Mouse (Mus musculus): ENCODE data around the gene Cx3cr1. TPM values are rescaled to one million over a fixed set of nuclear protein-coding genes. Genes with fewer than 3 reads are reported as not detected.
A peak's percentile ranks its signal among the peaks of the same experiment; 100 is the strongest.

Cx3cr1 gene
- total RNA-seq, 2 experiments from 2014 or later: 33.5 to 33.7 TPM

- intact Hi-C loops (cut with DNase I): no loop called here
- peak in 1 of 2 experiments; percentile 33 for DNase-seq (ENCODE audit: low spot score in 2 of 2)
Observed at GRCm38 (mm10) chr9:119925120-119925657, 144.5 kb downstream of the Cx3cr1 start.

- DNase-seq (ENCODE audit: low spot score in 2 of 2): no peak
- intact Hi-C loops (cut with DNase I): no loop called here
Observed at GRCm38 (mm10) chr9:119923462-119923861, 146.2 kb downstream of the Cx3cr1 start.

- no peak for DNase-seq (ENCODE audit: low spot score in 2 of 2)
Observed at GRCm38 (mm10) chr9:119919858-119920257, 149.8 kb downstream of the Cx3cr1 start.

GRCm38 (mm10) chr9:119913087-119913838 is 156.4 kb downstream of the Cx3cr1 start:
- intact Hi-C loops (cut with DNase I): no loop called here

More at GRCm38 (mm10) chr9:119919858-119920257, 149.8 kb downstream of the Cx3cr1 start:
- intact Hi-C loops (cut with DNase I): no loop called here

GRCm38 (mm10) chr9:119909931-119910330 is 159.7 kb downstream of the Cx3cr1 start:
- DNase-seq (ENCODE audit: low spot score in 2 of 2): peak in 1 of 2 experiments; percentile 56
- intact Hi-C loops (cut with DNase I): no loop called here

More at GRCm38 (mm10) chr9:119913087-119913838, 156.4 kb downstream of the Cx3cr1 start:
- no peak for DNase-seq (ENCODE audit: low spot score in 2 of 2)

- intact Hi-C loops (cut with DNase I): no loop called here
- no peak for DNase-seq (ENCODE audit: low spot score in 2 of 2)
Observed at GRCm38 (mm10) chr9:119908708-119909107, 161.0 kb downstream of the Cx3cr1 start.

GRCm38 (mm10) chr9:119902410-119903151 is 167.1 kb downstream of the Cx3cr1 start:
- intact Hi-C loops (cut with DNase I): no loop called here

GRCm38 (mm10) chr9:119899446-119899845 is 170.2 kb downstream of the Cx3cr1 start:
- DNase-seq (ENCODE audit: low spot score in 2 of 2): no peak
- intact Hi-C loops (cut with DNase I): no loop called here

More at GRCm38 (mm10) chr9:119902410-119903151, 167.1 kb downstream of the Cx3cr1 start:
- DNase-seq (ENCODE audit: low spot score in 2 of 2): peak in 1 of 2 experiments; percentile 71

- peak; percentile 41 to 43 for DNase-seq (ENCODE audit: low spot score in 2 of 2)
- intact Hi-C loops (cut with DNase I): no loop called here
Observed at GRCm38 (mm10) chr9:119895040-119895721, 174.5 kb downstream of the Cx3cr1 start.

GRCm38 (mm10) chr9:119894339-119895009 is 175.2 kb downstream of the Cx3cr1 start, which contains the start of gene Wdr48:
Gene Wdr48, plus strand, starts transcription at chr9:119894878.
- intact Hi-C loops (cut with DNase I): no loop called here
- DNase-seq (ENCODE audit: low spot score in 2 of 2): peak; percentile 98

GRCm38 (mm10) chr9:119893881-119894280 is 175.8 kb downstream of the Cx3cr1 start:
- DNase-seq (ENCODE audit: low spot score in 2 of 2): no peak
- intact Hi-C loops (cut with DNase I): no loop called here

- DNase-seq (ENCODE audit: low spot score in 2 of 2): peak; percentile 51 to 53
- intact Hi-C loops (cut with DNase I): no loop called here
Observed at GRCm38 (mm10) chr9:119890692-119891091, 179.0 kb downstream of the Cx3cr1 start.

GRCm38 (mm10) chr9:119889446-119889845 is 180.2 kb downstream of the Cx3cr1 start:
- no peak for DNase-seq (ENCODE audit: low spot score in 2 of 2)
- intact Hi-C loops (cut with DNase I): loop anchor here (10.0 kb wide), 1 partner anchor 245 kb away; no protein-coding TSS in a partner anchor

GRCm38 (mm10) chr9:119888843-119889246 is 180.8 kb downstream of the Cx3cr1 start:
- intact Hi-C loops (cut with DNase I): loop anchor here (1.0 to 10.0 kb wide), 2 partner anchors 244 to 429 kb away; no protein-coding TSS in a partner anchor

GRCm38 (mm10) chr9:119887144-119887901 is 182.4 kb downstream of the Cx3cr1 start:
- DNase-seq (ENCODE audit: low spot score in 2 of 2): peak in 1 of 2 experiments; percentile 53
- intact Hi-C loops (cut with DNase I): loop anchor here (10.0 kb wide), 1 partner anchor 243 kb away; no protein-coding TSS in a partner anchor

More at GRCm38 (mm10) chr9:119888843-119889246, 180.8 kb downstream of the Cx3cr1 start:
- DNase-seq (ENCODE audit: low spot score in 2 of 2): no peak

- DNase-seq (ENCODE audit: low spot score in 2 of 2): no peak
- intact Hi-C loops (cut with DNase I): no loop called here
Observed at GRCm38 (mm10) chr9:119854170-119854569, 215.5 kb downstream of the Cx3cr1 start.

- no peak for DNase-seq (ENCODE audit: low spot score in 2 of 2)
- intact Hi-C loops (cut with DNase I): no loop called here
Observed at GRCm38 (mm10) chr9:119853071-119853846, 216.4 kb downstream of the Cx3cr1 start.

Data from left cerebral cortex, postnatal 25 days (tissue).